Mouse (Mus musculus): ENCODE results near the gene Col7a1.
A peak's percentile ranks its signal among the peaks of the same experiment; 100 is the strongest.

DNA sequence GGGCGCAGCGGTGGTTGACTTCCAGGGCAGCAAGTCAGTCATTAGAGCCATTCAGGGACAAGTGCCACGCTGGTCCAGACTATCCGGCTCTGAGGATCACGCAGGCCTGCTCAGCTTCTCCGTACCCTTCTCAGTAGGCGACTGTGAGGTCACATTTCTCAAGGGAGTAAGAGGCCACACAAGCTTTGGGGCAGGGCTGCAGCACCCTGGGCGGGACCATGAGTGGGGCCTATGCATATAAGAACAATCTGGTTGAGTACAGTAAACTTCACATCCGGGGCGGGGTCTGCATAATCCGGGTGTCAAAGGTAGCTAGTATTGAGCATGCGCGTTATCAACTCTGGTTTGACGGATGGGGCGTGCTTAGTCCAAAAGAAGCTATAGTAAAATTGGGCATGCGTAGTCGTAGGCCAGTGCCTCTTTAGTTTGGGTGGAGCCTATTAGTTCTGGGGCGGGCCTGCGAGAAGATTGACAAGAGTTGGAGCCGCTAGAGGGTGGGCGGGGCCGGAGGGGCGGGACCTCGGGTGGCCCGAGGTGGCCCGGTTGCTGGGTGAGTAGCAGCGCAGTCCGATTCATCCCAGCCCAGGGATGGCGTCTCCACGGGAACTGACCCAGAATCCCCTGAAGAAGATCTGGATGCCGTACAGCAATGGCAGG lies 38.2 kb downstream of the Col7a1 start, which contains the start of gene Pfkfb4:
- TF ChIP-seq CTCF (IDR thresholded peaks at IDR 0.05; ENCODE audit: control insufficient read depth, insufficient read depth, insufficient replicate concordance, low read depth, low read length): no peak
- peak; percentile 69 for TF ChIP-seq POLR2A (IDR thresholded peaks at IDR 0.05; ENCODE audit: control insufficient read depth, low read depth, low read length)

All from testis, adult 2 months (tissue).